Mouse (Mus musculus): ENCODE results near the gene Vti1a. TPM values are rescaled to one million over a fixed set of nuclear protein-coding genes. Genes with fewer than 3 reads are reported as not detected.

Vti1a gene
- total RNA-seq, 1 experiment, result 14.9 TPM

DNA sequence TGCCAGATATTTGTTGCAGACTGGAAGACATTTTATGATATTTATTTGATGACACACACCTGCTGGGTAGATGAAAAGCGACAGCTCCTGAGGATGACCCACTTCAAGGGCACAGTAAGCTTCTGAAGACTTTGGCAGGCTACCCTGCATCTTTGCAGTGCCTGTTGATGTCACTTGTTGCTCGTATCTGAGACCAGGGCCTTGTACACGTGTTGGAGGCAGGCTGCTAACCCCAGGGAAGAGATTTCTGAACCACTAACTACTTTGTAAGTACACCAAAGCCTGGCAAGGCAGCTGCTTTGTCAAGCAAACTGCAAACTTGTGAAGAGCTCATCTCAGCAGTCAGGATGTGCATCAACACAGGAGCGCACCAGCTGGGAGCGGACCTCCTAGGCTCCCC, 225.5 kb downstream of the Vti1a start:
- Histone ChIP-seq H3K36me3 (ENCODE audit: control insufficient read depth, insufficient read depth, low read length, poor library complexity, severe bottlenecking) (no peaks in the 10 kb centered on the region), H3K27ac (ENCODE audit: insufficient read depth, low read depth, low read length, poor library complexity, severe bottlenecking) (no peak overlapping the region), H3K9ac (ENCODE audit: insufficient read depth, low read depth, low read length, poor library complexity, severe bottlenecking) (no peak overlapping the region), H3K4me3 (ENCODE audit: insufficient read depth in 1 of 2, low read depth in 1 of 2, low read length in 2 of 2, poor library complexity in 1 of 2, severe bottlenecking in 1 of 2) (no peak overlapping the region), H3K4me1 (ENCODE audit: control insufficient read depth in 2 of 2, insufficient read depth in 2 of 2, low read length in 2 of 2, poor library complexity in 1 of 2) (peaks cover 7 to 20% of the 10 kb centered on the region in 2 experiments; a peak in 3 of 4 replicates), H3K9me3 (ENCODE audit: control insufficient read depth, insufficient read depth, low read depth, low read length) (no peaks in the 10 kb centered on the region)
- in situ Hi-C loops (cut with MboI; ENCODE audit: low sequenced_read_pairs in 2 of 2, unreplicated experiment in 2 of 2), result no loop called here
- TF ChIP-seq ZC3H11A (IDR thresholded peaks at IDR 0.05; ENCODE audit: borderline replicate concordance, low read depth, low read length) (no peak), HCFC1 (IDR thresholded peaks at IDR 0.05; ENCODE audit: borderline replicate concordance, insufficient read depth, low read length) (no peak), MAFK (IDR thresholded peaks at IDR 0.05; ENCODE audit: insufficient read depth, low read depth, low read length) (no peak), ZNF384 (IDR thresholded peaks at IDR 0.05; ENCODE audit: low read depth, low read length) (no peak), CHD2 (IDR thresholded peaks at IDR 0.05; ENCODE audit: low read depth, low read length) (no peak)
- no peak for DNase-seq (ENCODE audit: low read depth, low spot score)

GRCm38 (mm10) chr19:55542461-55542860, 226.4 kb downstream of the Vti1a start:
- no peak for DNase-seq (ENCODE audit: low read depth, low spot score)
- in situ Hi-C loops (cut with MboI; ENCODE audit: low sequenced_read_pairs in 2 of 2, unreplicated experiment in 2 of 2), result no loop called here
- Histone ChIP-seq H3K4me1 (ENCODE audit: control insufficient read depth in 2 of 2, insufficient read depth in 2 of 2, low read length in 2 of 2, poor library complexity in 1 of 2) (peaks cover 7 to 20% of the 10 kb centered on the region in 2 experiments; a peak in 3 of 4 replicates), H3K36me3 (ENCODE audit: control insufficient read depth, insufficient read depth, low read length, poor library complexity, severe bottlenecking) (no peaks in the 10 kb centered on the region), H3K4me3 (ENCODE audit: insufficient read depth in 1 of 2, low read depth in 1 of 2, low read length in 2 of 2, poor library complexity in 1 of 2, severe bottlenecking in 1 of 2) (no peak overlapping the region), H3K27ac (ENCODE audit: insufficient read depth, low read depth, low read length, poor library complexity, severe bottlenecking) (no peak overlapping the region), H3K9me3 (ENCODE audit: control insufficient read depth, insufficient read depth, low read depth, low read length) (no peaks in the 10 kb centered on the region), H3K9ac (ENCODE audit: insufficient read depth, low read depth, low read length, poor library complexity, severe bottlenecking) (no peak overlapping the region)
- TF ChIP-seq CHD2 (IDR thresholded peaks at IDR 0.05; ENCODE audit: low read depth, low read length) (0 out of 2 replicates have a peak, but pooled peaks have one; percentile 8), HCFC1 (IDR thresholded peaks at IDR 0.05; ENCODE audit: borderline replicate concordance, insufficient read depth, low read length) (no peak)

- Histone ChIP-seq H3K27ac (ENCODE audit: insufficient read depth, low read depth, low read length, poor library complexity, severe bottlenecking) (no peak overlapping the region), H3K36me3 (ENCODE audit: control insufficient read depth, insufficient read depth, low read length, poor library complexity, severe bottlenecking) (no peaks in the 10 kb centered on the region), H3K4me1 (ENCODE audit: control insufficient read depth in 2 of 2, insufficient read depth in 2 of 2, low read length in 2 of 2, poor library complexity in 1 of 2) (peaks cover 7 to 20% of the 10 kb centered on the region in 2 experiments; a peak in 3 of 4 replicates), H3K9ac (ENCODE audit: insufficient read depth, low read depth, low read length, poor library complexity, severe bottlenecking) (no peak overlapping the region), H3K4me3 (ENCODE audit: insufficient read depth in 1 of 2, low read depth in 1 of 2, low read length in 2 of 2, poor library complexity in 1 of 2, severe bottlenecking in 1 of 2) (no peak overlapping the region), H3K9me3 (ENCODE audit: control insufficient read depth, insufficient read depth, low read depth, low read length) (no peaks in the 10 kb centered on the region)
- in situ Hi-C loops (cut with MboI; ENCODE audit: low sequenced_read_pairs in 2 of 2, unreplicated experiment in 2 of 2), result no loop called here
- TF ChIP-seq HCFC1 (IDR thresholded peaks at IDR 0.05; ENCODE audit: borderline replicate concordance, insufficient read depth, low read length) (no peak), ZC3H11A (IDR thresholded peaks at IDR 0.05; ENCODE audit: borderline replicate concordance, low read depth, low read length) (no peak), MAFK (IDR thresholded peaks at IDR 0.05; ENCODE audit: insufficient read depth, low read depth, low read length) (no peak), ZNF384 (IDR thresholded peaks at IDR 0.05; ENCODE audit: low read depth, low read length) (no peak)
- DNase-seq (ENCODE audit: low read depth, low spot score), result no peak
Observed at GRCm38 (mm10) chr19:55543188-55543587, 227.1 kb downstream of the Vti1a start.

GRCm38 (mm10) chr19:55544498-55544897, 228.4 kb downstream of the Vti1a start:
- H3K4me3 ChIP-seq (ENCODE audit: insufficient read depth in 1 of 2, low read depth in 1 of 2, low read length in 2 of 2, poor library complexity in 1 of 2, severe bottlenecking in 1 of 2), result no peak overlapping the region
- no peak overlapping the region for H3K27ac ChIP-seq (ENCODE audit: insufficient read depth, low read depth, low read length, poor library complexity, severe bottlenecking)
- peaks cover 7 to 20% of the 10 kb centered on the region in 2 experiments; a peak in 3 of 4 replicates for H3K4me1 ChIP-seq (ENCODE audit: control insufficient read depth in 2 of 2, insufficient read depth in 2 of 2, low read length in 2 of 2, poor library complexity in 1 of 2)
- in situ Hi-C loops (cut with MboI; ENCODE audit: low sequenced_read_pairs in 2 of 2, unreplicated experiment in 2 of 2), result no loop called here
- no peaks in the 10 kb centered on the region for H3K36me3 ChIP-seq (ENCODE audit: control insufficient read depth, insufficient read depth, low read length, poor library complexity, severe bottlenecking)
- H3K9me3 ChIP-seq (ENCODE audit: control insufficient read depth, insufficient read depth, low read depth, low read length), result no peaks in the 10 kb centered on the region
- no peak for TF ChIP-seq HCFC1 (IDR thresholded peaks at IDR 0.05; ENCODE audit: borderline replicate concordance, insufficient read depth, low read length)
- TF ChIP-seq ZC3H11A (IDR thresholded peaks at IDR 0.05; ENCODE audit: borderline replicate concordance, low read depth, low read length), result no peak
- TF ChIP-seq ZNF384 (IDR thresholded peaks at IDR 0.05; ENCODE audit: low read depth, low read length), result no peak
- TF ChIP-seq MAFK (IDR thresholded peaks at IDR 0.05; ENCODE audit: insufficient read depth, low read depth, low read length), result no peak
- TF ChIP-seq CHD2 (IDR thresholded peaks at IDR 0.05; ENCODE audit: low read depth, low read length), result no peak
- H3K9ac ChIP-seq (ENCODE audit: insufficient read depth, low read depth, low read length, poor library complexity, severe bottlenecking), result no peak overlapping the region
- DNase-seq (ENCODE audit: low read depth, low spot score), result no peak

DNA sequence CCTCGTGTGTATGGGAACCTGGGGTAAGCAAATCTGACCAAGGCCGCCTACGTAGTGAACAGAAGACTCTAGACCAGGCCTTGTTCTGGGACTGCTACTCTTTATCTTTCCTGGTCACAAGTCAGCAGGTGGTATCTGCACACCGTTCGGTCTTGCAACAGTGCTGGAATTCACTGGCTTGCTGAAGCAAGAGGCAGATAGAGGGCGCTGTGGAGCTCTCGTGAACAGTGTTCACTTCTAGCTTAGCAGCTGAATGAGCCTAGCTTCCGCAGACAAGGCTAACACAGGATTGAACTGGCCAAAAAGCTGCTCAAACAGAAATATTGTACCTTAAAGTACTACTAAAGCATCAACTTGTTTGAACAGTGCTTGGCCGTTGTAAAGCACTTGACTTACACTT, 229.4 kb downstream of the Vti1a start:
- in situ Hi-C loops (cut with MboI; ENCODE audit: low sequenced_read_pairs in 2 of 2, unreplicated experiment in 2 of 2), result no loop called here
- peak; percentile 52; the same call in 1 of the 2 replicates for TF ChIP-seq ZC3H11A (IDR thresholded peaks at IDR 0.05; ENCODE audit: borderline replicate concordance, low read depth, low read length)
- no peak for TF ChIP-seq HCFC1 (IDR thresholded peaks at IDR 0.05; ENCODE audit: borderline replicate concordance, insufficient read depth, low read length)
- no peak for TF ChIP-seq ZNF384 (IDR thresholded peaks at IDR 0.05; ENCODE audit: low read depth, low read length)
- TF ChIP-seq CHD2 (IDR thresholded peaks at IDR 0.05; ENCODE audit: low read depth, low read length), result no peak
- Histone ChIP-seq H3K9ac (ENCODE audit: insufficient read depth, low read depth, low read length, poor library complexity, severe bottlenecking) (no peak overlapping the region), H3K9me3 (ENCODE audit: control insufficient read depth, insufficient read depth, low read depth, low read length) (no peaks in the 10 kb centered on the region), H3K4me1 (ENCODE audit: control insufficient read depth in 2 of 2, insufficient read depth in 2 of 2, low read length in 2 of 2, poor library complexity in 1 of 2) (peaks cover 7 to 20% of the 10 kb centered on the region in 2 experiments; a peak in 3 of 4 replicates), H3K27ac (ENCODE audit: insufficient read depth, low read depth, low read length, poor library complexity, severe bottlenecking) (no peak overlapping the region), H3K4me3 (ENCODE audit: insufficient read depth in 1 of 2, low read depth in 1 of 2, low read length in 2 of 2, poor library complexity in 1 of 2, severe bottlenecking in 1 of 2) (no peak overlapping the region), H3K36me3 (ENCODE audit: control insufficient read depth, insufficient read depth, low read length, poor library complexity, severe bottlenecking) (no peaks in the 10 kb centered on the region)
- peak; percentile 89 for DNase-seq (ENCODE audit: low read depth, low spot score)

Data from ES-E14 (cell line).